Mouse (Mus musculus) large intestine, adult 2 months (tissue): ENCODE measurements around the gene Dcxr. TPM values are rescaled to one million over a fixed set of nuclear protein-coding genes. Genes with fewer than 3 reads are reported as not detected.
"Not testable (repeated sequence)": the region's sequence is repeated elsewhere in the genome, so short reads cannot be mapped to it uniquely, and the experiment has no call there.

Experiments used
- DNase-seq: peaks from one replicate; pipeline ENCODE4 v3.0.0-alpha.2; 2012; ENCODE audit warnings: low read depth, low spot score
- WGBS: fragments of 180-500 bp; shearing (Covaris S2); methylation state at CpG from one replicate; pipeline ENCODE4 v1.1.7; 2018; 5-methylcytosine and 5-hydroxymethylcytosine counted together
- polyA plus RNA-seq: library from polyadenylated mRNA; depleted of rRNA; stranded (reverse); fragments of >200 nt; gene quantifications from 2 replicates; pipeline ENCODE4 v1.2.3, GENCODE M21; 2012; rRNA removed

The Dcxr gene
- 63.8 and 66.5 TPM in 2 replicates for polyA plus RNA-seq

GRCm38 (mm10) chr11:120727169-120727527, at the start of gene Dcxr:
Dcxr (minus strand) TSS chr11:120727281.
- peak; percentile 94 for DNase-seq
- under 1% methylated on average over 14 of the region's 14 CpGs for WGBS

GRCm38 (mm10) chr11:120775774-120776469, 48.8 kb upstream of the Dcxr start:
- DNase-seq, result peak; percentile 89
- WGBS, result 12% methylated on average over 15 of the region's 15 CpGs

GRCm38 (mm10) chr11:120773463-120774190, 46.5 kb upstream of the Dcxr start:
- 84% methylated on average over 7 of the region's 7 CpGs for WGBS
- DNase-seq, result no peak

GRCm38 (mm10) chr11:120772749-120773148, 45.7 kb upstream of the Dcxr start:
- DNase-seq, result no peak
- WGBS, result 95% methylated on average over 3 of the region's 3 CpGs

GRCm38 (mm10) chr11:120768206-120768605, 41.1 kb upstream of the Dcxr start:
- peak; percentile 72 for DNase-seq
- 29% methylated on average over 1 of the region's 1 CpGs for WGBS

- WGBS, result 85% methylated on average over 5 of the region's 7 CpGs
- not testable (repeated sequence) for DNase-seq
Measured at GRCm38 (mm10) chr11:120767023-120767422, 39.9 kb upstream of the Dcxr start.

- DNase-seq, result not testable (repeated sequence)
- WGBS, result 12% methylated on average over 11 of the region's 23 CpGs
Measured at GRCm38 (mm10) chr11:120763121-120763999, 36.3 kb upstream of the Dcxr start.

GRCm38 (mm10) chr11:120762672-120763041, 35.6 kb upstream of the Dcxr start, which contains the start of gene Hmga1b:
Hmga1b (plus strand) TSS chr11:120762794.
- DNase-seq, result not testable (repeated sequence)
- WGBS, result 6% methylated on average over 14 of the region's 14 CpGs

- WGBS, result 45% methylated on average over 14 of the region's 14 CpGs
- DNase-seq, result no peak
Measured at GRCm38 (mm10) chr11:120761811-120762671, 35.0 kb upstream of the Dcxr start.

GRCm38 (mm10) chr11:120760236-120760635, 33.2 kb upstream of the Dcxr start:
- no peak for DNase-seq
- WGBS, result 82% methylated on average over 9 of the region's 9 CpGs

GRCm38 (mm10) chr11:120751606-120752005, 24.5 kb upstream of the Dcxr start:
- no peak for DNase-seq
- 61% methylated on average over 4 of the region's 4 CpGs for WGBS

- no peak for DNase-seq
Measured at GRCm38 (mm10) chr11:120749430-120749829, 22.3 kb upstream of the Dcxr start.

GRCm38 (mm10) chr11:120747974-120748373, 20.9 kb upstream of the Dcxr start:
- DNase-seq, result no peak
- WGBS, result 19% methylated on average over 4 of the region's 4 CpGs

More at GRCm38 (mm10) chr11:120749430-120749829, 22.3 kb upstream of the Dcxr start:
- WGBS, result 67% methylated on average over 8 of the region's 8 CpGs

GRCm38 (mm10) chr11:120744121-120744701, 17.1 kb upstream of the Dcxr start:
- no peak for DNase-seq
- WGBS, result 33% methylated on average over 7 of the region's 7 CpGs

- 84% methylated on average over 5 of the region's 5 CpGs for WGBS
Measured at GRCm38 (mm10) chr11:120740981-120741380, 13.9 kb upstream of the Dcxr start.

GRCm38 (mm10) chr11:120736424-120736823, 9.3 kb upstream of the Dcxr start:
- 78% methylated on average over 6 of the region's 6 CpGs for WGBS
- no peak for DNase-seq

More at GRCm38 (mm10) chr11:120740981-120741380, 13.9 kb upstream of the Dcxr start:
- DNase-seq, result no peak

GRCm38 (mm10) chr11:120733521-120733920, 6.4 kb upstream of the Dcxr start:
- peak; percentile 72 for DNase-seq
- WGBS, result 18% methylated on average over 6 of the region's 6 CpGs

- DNase-seq, result no peak
- WGBS, result 61% methylated on average over 12 of the region's 12 CpGs
Measured at GRCm38 (mm10) chr11:120731858-120732680, 5.0 kb upstream of the Dcxr start, which contains the start of gene Cbr2. Cbr2 (minus strand) TSS chr11:120732114.
